Mouse (Mus musculus) lung, postnatal 10 days (tissue): ENCODE data around the gene Bcas3.

Experiments used
- DNase-seq: peaks from one replicate; pipeline ENCODE4 v3.0.0; 2021

Bcas3 gene

DNA sequence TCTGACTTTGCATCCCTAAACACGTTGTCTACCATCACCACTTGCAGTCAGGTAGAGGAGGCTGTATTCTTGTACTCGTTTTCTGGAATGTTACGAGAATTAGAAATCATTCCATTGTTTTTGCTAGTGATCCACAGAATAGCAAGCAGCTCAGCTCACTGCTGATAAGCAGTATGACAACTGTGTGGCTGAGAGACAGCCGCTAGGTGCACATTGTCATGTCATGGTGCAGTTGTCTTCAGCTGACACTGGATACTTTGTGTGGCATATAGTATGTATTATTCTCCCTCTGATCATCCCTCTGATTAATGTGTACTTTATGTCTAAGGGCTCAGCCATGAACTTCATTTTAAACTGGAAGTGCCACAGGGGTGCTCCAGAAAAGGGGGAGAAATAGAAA, 190.3 kb downstream of the Bcas3 start:
- DNase-seq = no peak

DNA sequence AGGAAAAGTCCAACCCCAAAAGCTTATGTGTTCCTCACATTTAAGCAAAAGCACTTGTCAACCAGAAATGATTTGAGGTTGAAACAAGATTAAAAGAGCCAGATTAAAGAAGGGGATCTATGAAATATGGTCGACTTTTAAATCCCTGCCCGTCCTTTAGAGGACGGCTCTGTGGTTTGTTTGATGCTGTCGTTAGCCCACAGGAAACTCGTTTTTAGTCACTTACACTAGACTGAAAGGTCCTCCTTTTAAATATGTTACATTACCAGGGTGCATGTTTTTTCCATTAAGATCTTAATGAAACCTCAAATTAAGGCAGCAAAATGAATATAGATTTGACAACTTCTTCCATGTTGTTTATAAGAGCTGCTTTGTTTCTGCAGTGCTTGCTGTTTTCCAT, 192.6 kb downstream of the Bcas3 start:
- DNase-seq = no peak

DNA sequence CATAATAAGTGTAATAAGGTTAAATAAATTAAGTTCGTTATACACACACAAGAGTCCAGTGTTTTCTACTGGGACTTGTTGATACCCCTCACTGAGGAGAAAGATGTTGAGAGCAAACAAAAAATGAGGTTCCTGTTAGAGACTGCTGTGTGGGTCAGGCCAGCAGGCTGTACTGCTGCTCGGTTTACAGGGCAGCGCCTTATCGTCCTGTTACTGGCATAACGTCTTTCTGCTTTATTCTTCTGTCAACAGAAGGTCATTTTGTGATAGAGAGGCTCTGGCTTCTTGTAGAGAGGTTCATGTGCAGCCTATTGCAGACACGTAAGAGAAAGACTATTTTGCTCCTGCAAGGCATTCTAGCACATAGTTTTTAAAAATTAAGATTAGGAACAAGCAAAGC, 195.0 kb downstream of the Bcas3 start:
- DNase-seq = no peak

DNA sequence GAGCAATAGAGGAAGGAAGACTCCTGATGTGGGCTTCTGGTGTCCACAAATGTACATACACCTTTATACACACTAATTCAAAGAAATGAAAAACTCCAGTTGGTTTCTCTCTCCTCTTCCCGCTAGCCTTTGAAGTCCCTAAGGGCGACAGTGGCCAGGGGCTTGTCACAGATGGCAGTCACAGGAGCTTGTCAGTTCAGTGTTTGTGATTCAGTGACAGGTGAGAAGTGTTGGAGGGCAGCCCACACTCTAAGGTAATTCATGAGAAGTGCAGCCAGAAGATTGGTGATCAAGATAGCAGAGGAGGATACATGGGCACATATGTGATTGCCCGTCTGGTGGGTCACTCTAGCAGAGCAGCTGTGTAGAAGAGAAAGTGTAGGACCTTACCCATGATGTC, 196.7 kb downstream of the Bcas3 start:
- DNase-seq = no peak

DNA sequence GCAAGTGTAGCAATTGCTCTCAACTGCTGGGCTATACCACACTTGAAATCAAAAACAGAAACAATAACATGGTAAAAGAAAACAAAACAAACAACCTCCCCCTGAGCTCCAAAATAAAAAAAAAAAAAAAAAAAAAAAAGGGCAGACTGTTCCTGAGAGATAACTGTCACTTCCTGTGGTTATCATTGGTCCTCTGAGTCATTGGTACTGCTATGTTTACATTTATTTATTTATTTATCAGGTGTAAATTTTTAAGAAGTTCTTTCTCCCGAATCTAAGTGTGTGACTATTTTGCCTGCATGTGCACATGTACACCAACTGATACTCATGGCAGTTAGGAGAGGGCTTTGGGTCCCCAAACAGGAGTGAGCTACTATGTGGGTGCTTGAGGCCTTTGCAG, 202.1 kb downstream of the Bcas3 start:
- no peak for DNase-seq

DNA sequence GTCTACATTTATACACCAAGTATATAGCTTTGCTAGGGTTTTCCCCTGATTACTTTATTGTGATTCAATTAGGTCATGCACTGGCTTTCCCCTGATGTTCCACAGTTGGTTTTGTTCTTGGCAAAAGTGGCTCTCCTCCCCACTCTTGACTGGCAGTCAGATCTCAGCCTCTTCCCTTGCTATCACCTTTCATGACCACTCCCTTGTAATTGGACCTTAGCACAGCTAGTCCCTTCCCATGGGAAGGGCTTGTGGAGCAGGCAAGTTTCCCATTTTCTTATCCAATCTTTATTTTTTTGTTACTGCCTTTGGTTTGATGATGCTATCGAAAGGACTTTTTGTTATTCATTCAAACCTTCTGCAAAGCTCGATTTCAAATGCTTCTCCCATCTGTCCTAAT, 202.8 kb downstream of the Bcas3 start:
- DNase-seq = no peak

DNA sequence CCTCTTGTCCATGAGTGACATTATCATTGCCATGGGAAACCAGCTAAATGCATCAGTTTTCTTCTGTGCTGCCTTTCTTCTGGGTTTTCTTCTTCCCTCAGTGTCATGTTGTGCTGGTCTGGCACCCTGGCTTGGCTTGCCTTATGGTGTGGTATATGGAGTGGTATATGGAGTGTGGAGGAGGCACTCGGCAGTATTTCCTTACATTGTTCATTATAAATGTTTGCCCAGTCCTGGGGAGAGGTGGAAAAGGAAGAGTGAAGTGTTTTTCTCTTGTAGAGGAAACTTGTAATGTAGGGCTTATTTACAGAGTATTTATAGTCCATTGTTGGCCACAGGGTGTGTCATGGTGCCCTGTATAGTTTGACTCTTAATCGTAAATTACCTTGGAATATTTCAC, 212.1 kb downstream of the Bcas3 start:
- no peak for DNase-seq

DNA sequence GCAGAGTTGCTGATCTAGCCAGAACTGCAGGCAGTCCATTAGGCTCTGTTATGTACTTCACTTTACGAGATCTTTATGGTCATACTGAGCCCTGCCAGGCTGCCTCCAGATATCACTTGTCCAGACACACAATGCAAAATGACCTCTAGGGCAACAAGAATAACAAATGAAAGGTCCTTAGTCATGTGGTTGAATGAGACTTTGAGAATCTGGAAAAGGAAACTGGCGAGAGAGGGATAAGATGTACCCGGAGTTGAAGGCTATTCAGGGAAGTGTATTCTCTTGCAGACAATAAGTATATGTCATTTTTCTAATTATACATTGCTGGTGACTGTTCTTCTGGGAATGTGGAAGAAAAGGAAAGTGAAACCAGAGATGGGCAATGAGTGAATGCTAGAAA, 218.1 kb downstream of the Bcas3 start:
- peak; percentile 11 for DNase-seq

DNA sequence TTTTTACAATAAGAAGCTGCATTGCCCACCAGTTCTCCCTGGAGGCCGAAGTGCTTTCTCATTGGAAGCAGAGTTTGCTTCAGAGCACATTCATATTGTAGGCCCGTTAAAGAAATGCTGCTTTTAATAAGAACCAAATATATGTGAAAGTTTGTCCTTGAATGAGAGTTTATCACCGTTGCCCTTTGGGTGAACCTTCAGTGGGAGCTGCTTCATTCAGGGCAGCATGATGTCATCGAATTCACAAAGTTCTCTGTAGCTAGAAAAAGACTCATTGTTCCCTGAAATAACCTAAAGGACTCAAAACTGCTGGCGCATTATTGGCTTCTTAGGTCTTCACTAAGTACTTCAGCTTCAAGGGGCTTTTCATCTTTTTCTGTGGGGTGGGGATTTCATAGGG, 219.0 kb downstream of the Bcas3 start:
- DNase-seq = no peak

DNA sequence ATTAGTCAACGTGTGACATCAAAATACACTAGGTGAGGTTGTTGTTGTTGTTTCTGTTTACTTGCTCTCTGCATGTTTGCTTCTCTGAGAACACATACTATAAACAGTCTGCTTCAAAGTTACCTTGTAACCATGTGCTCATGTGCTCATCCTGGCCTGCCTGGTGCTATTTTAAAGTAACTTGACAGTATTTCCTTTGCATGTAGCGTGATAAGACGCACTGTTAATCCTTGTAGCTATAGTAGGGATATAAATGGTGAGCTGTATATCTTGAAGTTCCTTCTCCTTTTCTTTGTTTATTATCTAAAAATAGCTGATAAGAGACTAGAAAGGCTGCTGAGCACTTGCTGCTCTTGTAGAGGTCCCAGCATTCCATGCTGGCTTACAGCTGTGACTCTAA, 219.6 kb downstream of the Bcas3 start:
- DNase-seq = no peak

DNA sequence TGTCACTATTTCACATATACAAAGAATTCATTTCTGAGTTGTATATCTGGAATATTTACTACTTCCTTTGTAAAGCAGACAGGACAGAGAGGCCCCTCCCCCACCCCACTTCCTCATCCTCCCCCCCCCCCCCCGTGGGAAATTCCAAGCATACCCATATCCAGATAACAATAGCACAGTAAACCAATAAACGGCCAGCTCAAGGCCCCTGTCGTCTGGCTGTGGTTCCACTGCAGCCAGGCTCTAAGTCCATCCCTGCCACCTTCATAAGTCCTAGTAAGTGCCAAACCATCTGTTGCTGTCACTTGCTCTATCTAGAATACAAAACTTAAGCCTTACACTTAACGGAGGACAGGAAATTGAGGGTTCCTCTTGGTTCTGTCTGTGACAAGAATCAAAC, 221.5 kb downstream of the Bcas3 start:
- DNase-seq = peak; percentile 43

DNA sequence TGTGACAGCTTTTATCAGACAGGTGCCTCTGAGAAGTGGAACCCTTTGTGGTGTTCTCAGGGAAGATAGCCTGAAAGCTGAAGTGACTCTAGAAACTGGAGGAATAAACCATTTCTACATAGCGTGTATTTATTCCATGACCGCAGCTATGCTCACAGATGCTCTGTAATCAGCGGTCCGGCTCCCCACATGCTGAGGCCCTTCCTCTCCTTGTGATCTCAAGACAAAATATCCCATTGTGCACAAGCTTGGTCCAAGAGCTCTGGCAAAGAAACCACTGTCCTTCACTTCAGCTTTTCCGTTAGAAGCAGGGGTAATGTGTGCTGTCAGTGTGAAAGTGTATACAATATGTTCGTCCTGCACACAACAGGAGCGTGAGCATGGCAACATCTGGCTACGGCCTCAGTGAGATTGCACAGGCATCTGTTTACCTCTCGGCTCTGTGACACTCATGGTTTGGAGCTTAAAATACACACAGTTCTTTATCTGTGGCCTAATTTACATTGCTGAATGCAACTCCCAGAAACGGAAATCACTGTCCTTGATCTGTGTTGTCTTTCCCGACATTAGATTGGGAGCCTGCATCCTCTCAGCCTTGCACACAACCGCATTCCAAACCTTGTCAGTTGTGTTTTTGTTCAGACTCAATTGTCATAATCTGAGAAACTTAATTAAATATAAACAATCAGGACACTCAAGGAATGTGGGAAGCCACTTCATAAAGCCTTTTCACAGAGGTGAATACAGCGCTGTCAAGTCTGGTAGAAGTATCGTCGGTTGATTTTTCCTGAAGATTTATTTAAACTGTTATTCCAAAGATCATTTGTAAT, 225.1 kb downstream of the Bcas3 start:
- DNase-seq = peak; percentile 45

DNA sequence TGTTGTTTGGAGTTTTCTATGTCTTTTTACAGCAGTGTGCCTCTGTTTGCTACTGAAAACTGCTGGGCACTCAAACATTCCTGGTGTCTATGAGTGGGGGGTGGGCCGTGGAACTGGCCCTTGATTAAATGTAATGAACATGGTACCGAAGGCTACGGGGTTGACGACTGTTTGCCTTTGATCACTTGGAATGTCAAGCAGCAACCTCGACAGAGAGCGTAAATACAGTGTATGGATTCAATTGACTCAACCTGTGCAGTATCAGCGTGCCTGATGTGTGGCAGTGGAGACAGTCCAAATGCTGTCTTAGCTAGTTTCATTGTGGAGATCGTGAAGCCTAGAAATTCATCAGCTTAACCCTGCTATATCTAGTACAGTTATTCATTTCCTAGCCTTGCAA, 231.1 kb downstream of the Bcas3 start:
- no peak for DNase-seq

DNA sequence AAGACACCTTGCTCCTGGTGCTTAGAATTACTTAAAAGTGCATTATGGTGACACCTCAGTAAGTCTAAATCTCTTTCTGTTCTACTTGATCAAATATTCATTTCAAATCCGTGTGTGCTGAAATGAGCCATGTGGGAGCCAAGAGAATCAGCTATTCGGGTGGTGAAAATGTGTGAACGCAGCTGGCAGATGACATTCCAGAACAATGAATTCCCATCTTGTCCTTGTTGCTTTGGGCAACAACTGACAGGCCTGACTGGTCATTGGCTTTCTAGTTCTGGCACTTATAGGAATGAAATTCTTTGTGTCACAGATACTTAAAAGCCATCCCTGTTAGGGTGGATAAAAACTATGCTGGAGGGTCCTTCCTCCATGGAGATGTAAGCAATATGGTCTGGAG, 240.7 kb downstream of the Bcas3 start:
- DNase-seq = peak; percentile 32

DNA sequence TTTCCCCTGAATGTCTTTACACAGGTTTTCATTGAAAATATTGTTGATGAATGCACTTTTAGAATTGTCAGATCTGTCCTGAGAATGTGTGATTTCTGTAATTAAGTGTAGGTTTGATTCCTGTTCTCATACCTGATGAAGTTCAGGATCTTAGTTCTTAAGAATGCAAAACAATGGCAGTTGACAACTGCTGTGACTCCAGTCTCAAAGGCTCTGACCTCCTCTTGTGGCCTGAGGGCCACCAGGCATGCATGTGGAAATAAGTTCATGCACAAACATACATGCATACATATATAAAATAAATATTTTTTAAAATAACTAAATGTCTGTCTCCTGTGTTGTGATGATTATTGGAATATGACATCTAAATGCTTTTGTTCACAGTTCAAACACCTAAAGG, 246.3 kb downstream of the Bcas3 start:
- no peak for DNase-seq

DNA sequence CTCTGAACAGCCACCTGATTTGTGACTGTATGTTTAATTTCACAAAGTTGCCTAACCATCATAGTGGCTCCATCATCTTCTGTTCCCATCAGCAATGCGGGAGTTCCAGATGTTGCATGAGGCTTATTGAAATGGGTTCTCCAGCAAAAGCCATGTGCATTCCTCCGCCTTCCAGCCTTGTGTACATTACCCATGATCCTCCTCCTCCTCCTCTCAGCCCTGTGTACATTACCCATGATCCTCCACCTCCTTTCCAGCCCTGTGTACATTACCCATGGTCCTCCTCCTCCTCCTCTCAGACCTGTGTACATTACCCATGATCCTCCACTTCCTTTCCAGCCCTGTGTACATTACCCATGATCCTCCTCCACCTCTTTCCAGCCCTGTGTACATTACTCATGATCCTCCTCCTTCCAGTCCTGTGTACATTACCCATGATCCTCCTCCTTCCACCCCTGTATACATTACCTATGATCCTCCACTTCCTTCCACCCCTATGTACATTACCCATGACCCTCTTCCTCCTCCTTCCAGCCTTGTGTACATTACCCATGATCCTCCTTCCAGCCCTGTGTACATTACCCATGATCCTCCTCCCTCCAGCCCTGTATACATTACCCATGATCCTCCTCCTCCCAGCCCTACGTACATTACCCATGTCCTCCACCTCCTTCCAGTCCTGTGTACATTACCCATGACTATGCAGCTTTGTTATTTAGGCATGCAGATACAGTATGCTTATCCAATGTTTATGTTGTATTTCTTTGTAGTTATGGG, 250.8 kb downstream of the Bcas3 start:
- DNase-seq = no peak

DNA sequence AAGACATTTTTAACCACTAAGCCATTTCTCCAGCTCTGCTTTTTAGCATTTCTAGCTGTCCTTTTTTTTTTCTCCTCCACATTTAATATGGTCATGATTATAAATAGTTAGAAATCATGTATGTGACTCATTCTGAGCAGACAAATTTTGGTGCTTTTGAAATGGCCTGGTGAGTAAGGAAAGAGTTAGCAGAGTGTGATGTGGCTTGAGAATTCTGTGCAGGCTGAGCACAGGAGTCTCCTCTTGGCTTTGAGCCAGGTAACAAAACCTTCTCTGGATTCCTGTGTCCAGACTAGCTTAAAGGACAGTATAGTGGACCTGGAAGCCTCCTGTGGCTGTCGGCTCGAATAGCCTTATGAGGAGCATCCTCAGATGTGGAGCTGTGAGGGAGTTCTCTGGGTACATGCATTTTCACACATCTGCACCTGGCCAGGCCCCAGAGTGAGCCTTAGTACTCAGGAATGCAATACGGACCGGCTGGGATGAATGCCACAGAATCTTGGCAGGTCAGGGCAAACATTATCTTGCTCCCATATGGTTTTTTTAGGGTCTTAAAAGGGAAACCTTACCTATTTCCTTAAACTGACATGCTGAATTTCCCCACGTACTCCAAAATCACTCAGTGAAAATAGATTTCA, 256.5 kb downstream of the Bcas3 start:
- no peak for DNase-seq

DNA sequence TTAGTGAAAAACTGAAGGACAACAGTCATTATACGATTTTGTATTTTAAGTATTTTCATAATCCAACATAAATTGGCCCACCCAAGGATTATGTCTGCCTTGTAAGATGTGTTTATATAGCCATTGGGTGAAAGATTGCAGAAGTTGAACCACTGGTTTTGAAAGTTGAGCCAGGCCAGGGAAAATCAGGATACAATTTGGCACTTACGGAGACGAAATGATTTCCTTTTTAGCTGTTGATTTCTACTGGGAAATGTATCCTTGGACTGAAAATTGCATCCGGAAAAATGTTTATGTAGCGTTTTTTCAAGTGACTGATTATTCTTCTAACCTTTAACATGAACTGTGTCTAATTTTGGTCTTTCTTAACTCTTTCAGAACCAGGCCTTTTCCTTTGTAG, 260.1 kb downstream of the Bcas3 start:
- DNase-seq = peak; percentile 14

DNA sequence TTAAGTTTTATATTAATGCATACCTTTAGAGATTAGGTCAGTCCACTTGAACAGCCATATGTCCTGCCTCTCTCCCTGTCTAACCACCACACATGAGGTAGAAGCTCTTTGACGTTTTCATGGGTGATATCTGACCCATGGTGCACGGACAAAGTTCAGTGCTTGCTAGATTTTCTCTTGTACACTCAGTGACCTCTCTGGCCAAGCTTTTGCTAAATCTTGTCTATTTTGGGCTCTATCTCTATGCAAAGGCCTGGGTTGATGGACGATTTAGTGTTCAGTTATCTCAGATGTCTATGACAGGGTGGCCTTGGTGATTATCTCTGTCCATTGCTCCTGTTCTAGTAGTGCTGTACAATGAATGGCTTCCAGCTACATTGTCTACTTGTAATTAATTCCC, 260.6 kb downstream of the Bcas3 start:
- no peak for DNase-seq

DNA sequence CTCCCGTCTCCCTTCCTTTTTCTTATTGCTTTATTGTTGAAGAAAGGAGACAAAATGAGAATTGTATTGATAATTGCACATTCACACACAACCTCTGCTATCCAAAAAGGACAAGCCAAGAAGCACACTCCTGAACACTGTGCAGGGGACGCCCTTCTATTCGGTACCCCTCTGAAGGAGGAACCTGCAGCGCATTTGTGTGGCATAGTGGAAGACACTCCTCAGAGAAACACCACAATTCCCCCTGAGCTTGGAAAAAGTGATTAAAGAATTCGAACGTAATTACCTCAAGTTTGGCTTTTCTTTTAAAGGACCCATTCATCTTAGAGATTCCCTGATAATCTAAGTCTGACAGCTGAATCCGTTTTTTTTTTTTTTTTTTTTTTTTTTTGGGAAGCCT, 261.5 kb downstream of the Bcas3 start:
- DNase-seq = no peak

DNA sequence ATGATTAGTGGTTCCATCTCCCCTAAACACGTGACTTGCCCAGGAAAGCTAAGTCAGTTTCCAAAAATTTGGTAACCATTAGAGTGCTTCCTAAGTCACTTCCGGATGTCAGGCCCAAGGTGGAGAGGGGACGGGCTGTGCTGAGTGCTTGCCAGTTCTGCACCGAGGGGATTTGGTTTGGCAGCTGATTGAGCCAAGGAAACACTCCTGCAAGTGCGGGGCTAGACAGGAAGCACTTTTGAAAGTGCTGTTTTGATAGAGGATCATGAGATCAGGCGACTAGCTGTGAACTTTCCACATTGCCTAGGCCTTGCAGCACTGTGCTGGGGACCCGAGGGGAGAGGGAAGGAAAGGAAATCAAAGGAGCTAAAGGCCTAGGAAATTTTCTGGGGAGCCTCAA, 262.5 kb downstream of the Bcas3 start:
- DNase-seq = peak; percentile 56

DNA sequence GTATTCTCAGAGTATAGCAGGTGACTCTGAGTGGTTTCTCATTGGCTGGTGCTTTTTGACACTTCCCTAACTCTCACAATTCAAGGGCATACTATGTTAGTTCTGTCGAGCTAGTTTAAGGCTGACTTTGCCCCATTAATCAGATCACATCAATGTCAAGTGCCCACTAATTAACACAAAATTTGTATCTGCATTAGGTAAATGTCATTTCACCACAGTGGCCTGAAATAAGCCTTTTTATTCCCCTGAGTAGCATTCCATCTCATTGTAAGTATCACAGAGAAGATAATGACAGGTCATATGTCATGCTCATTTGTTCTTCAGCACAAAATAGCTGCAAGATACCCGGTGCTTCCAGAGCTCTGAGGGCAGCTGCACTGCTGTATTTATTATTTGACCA, 268.5 kb downstream of the Bcas3 start:
- no peak for DNase-seq

DNA sequence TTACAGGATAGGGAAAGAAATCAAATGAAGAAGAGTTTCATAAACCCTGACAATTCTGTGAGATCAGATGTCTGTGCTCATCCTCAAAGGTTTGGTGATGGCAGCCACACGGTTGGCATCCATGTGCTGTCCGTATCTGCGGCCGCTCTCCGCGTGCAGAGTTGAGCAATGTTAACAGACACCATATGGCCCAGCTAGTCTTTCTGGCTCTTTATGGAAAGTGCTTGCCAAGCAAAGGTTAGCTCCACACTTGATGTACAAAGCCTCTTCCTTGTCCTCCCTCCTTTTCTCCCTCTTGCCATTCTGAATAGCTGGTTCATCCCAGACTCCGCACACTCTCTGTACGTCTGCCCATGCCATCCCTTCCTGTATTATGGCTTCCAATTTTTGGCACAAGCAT, 269.0 kb downstream of the Bcas3 start:
- DNase-seq = no peak

DNA sequence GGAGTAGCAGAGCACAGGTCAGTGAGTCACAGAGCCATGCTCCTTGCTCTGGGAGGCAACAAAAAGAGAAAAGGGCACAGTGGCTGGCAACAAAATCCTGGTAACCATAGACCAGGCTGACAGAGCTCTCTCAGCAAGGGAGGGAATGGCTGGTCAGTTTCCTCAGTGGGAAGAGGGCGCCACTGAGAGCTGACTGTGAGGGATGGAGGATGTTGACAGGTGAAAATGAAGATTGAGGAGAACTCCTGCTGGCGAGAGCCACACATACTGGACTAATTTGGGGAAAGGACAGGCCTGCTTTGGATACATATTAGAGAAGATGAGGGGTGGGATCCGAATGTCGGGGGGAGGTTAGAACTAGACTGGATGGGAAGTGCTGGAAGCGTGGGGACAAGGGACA, 272.2 kb downstream of the Bcas3 start:
- DNase-seq = no peak
